Mouse (Mus musculus): ENCODE measurements around the gene Gga1. TPM values are rescaled to one million over a fixed set of nuclear protein-coding genes. Genes with fewer than 3 reads are reported as not detected.

Gga1 gene
- polyA plus RNA-seq, 1 experiment from 2014 or later = 14.8 TPM

DNA sequence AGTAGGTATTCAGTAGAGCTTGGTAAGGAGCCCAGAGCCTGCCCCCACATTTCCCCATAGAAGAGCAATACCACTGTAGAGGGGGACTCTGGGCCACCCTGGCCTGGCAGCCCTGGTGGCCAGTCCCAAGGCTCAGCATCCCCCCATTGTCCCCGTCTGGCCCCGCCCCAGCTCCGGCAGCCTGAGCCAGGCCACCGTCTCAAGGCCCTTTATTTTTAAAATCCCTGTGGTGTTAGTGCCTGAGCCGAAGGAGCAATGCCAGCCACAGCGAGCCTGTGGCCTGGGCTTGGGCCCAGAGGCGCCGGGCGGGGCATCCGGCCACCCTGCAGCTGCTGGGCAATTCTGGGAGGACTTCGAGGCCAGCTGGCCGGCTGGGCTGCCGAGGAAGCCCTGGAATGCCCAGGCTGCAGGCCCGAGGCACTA lies 44.3 kb upstream of the Gga1 start:
- 50% methylated on average over 14 of the region's 14 CpGs for WGBS (ENCODE audit: insufficient replicate concordance)
- no peaks in the 10 kb centered on the region for H3K9me3 ChIP-seq (ENCODE audit: low read length)
- H3K36me3 ChIP-seq (replicated peaks; ENCODE audit: insufficient read depth, low read length) = no peaks in the 10 kb centered on the region
- peak overlapping the region; percentile 83 for H3K27ac ChIP-seq (ENCODE audit: low read depth)
- H3K4me2 ChIP-seq (ENCODE audit: low read depth, low read length) = 0 out of 2 replicates have a peak overlapping the region, but pooled peaks have one; percentile 10
- ATAC-seq (peak; percentile 28), DNase-seq (peak; percentile 36)
- no peak overlapping the region for H3K4me3 ChIP-seq (ENCODE audit: low read depth, low read length)
- peaks cover 25% of the 10 kb centered on the region for H3K4me1 ChIP-seq (ENCODE audit: insufficient read depth)
- TF ChIP-seq CTCF (IDR thresholded peaks at IDR 0.05; ENCODE audit: low read depth) (no peak), EP300 (IDR thresholded peaks at IDR 0.05; ENCODE audit: low read depth) (no peak)
- no peaks in the 10 kb centered on the region for H3K27me3 ChIP-seq (ENCODE audit: insufficient read depth, low read length)
- no peak overlapping the region for H3K9ac ChIP-seq (replicated peaks)

DNA sequence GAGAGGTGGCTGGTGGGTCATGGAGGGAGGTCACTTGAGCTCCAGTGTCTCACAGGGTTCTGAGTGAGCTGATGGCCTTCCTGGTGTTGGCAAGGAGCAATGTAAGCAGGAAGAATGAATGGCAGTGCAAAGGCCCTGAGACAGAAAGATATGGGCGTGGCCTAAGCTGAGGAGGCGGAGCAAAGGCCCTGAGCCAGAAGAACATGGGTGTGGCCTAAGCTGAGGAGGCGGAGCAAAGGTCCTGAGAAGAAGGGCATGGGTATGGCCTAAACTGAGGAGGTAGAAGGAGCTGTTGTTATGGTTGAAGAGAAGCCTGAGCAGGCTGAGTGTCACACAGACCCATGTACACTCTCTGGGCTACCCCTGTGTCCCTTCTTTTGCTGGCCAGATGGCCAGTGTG lies 43.4 kb upstream of the Gga1 start:
- H3K9me3 ChIP-seq (ENCODE audit: low read length) = no peaks in the 10 kb centered on the region
- peak overlapping the region; percentile 51; the same call in 1 of the 2 replicates for H3K27ac ChIP-seq (ENCODE audit: low read depth)
- H3K4me1 ChIP-seq (ENCODE audit: insufficient read depth) = peaks cover 25% of the 10 kb centered on the region
- TF ChIP-seq CTCF (IDR thresholded peaks at IDR 0.05; ENCODE audit: low read depth) (no peak), EP300 (IDR thresholded peaks at IDR 0.05; ENCODE audit: low read depth) (no peak)
- no peak overlapping the region for H3K4me3 ChIP-seq (ENCODE audit: low read depth, low read length)
- 64% methylated on average over 3 of the region's 3 CpGs for WGBS (ENCODE audit: insufficient replicate concordance)
- H3K4me2 ChIP-seq (ENCODE audit: low read depth, low read length) = no peak overlapping the region
- DNase-seq (peak; percentile 39), ATAC-seq (no peak)
- H3K9ac ChIP-seq (replicated peaks) = no peak overlapping the region
- no peaks in the 10 kb centered on the region for H3K27me3 ChIP-seq (ENCODE audit: insufficient read depth, low read length)
- H3K36me3 ChIP-seq (replicated peaks; ENCODE audit: insufficient read depth, low read length) = no peaks in the 10 kb centered on the region

DNA sequence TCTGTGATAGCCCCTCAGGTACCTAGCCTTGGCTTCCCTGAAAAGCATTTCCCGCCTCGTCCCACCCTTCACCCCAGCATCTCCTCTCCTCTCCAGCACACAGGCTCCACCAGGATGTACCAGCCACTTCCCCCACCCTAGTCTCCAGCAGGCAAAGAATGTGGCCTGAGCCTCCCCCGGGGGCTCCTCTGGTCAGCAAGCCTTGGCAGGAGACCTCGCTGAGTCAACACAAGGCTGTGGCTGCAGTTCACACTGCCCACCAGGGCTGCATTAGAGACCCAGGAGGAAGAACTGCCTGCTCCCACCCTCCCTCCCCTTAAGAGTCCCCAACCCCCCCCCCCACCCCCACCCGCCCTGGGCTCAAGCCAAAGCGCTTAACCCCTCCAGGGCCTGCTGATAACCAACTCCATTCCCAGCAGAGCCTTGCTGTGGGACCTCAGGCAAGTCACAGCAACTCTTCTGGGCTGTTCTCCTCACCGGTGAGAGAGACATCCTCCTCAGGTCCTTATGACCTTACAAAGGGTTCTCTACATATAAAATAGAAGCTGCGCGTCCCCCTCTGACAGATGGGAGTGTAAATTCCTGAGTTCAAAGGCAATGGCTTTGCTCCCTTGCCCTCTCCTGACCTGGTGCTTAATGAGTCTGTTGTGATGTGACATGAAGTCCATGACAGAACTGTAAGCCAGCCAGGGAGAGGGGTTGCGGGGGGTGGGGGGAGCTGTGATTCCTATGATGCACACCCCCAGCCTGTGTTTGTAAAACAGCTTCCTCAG lies 42.6 kb upstream of the Gga1 start:
- TF ChIP-seq EP300 (IDR thresholded peaks at IDR 0.05; ENCODE audit: low read depth) (no peak), CTCF (IDR thresholded peaks at IDR 0.05; ENCODE audit: low read depth) (0 out of 2 replicates have a peak, but pooled peaks have one; percentile 1)
- 51% methylated on average over 10 of the region's 10 CpGs for WGBS (ENCODE audit: insufficient replicate concordance)
- Histone ChIP-seq H3K4me3 (ENCODE audit: low read depth, low read length) (no peak overlapping the region), H3K27me3 (ENCODE audit: insufficient read depth, low read length) (no peaks in the 10 kb centered on the region), H3K4me1 (ENCODE audit: insufficient read depth) (peaks cover 25% of the 10 kb centered on the region), H3K9me3 (ENCODE audit: low read length) (no peaks in the 10 kb centered on the region), H3K9ac (replicated peaks) (no peak overlapping the region), H3K4me2 (ENCODE audit: low read depth, low read length) (no peak overlapping the region), H3K36me3 (replicated peaks; ENCODE audit: insufficient read depth, low read length) (no peaks in the 10 kb centered on the region), H3K27ac (ENCODE audit: low read depth) (peak overlapping the region; percentile 75)
- no peak for DNase-seq
- no peak for ATAC-seq

DNA sequence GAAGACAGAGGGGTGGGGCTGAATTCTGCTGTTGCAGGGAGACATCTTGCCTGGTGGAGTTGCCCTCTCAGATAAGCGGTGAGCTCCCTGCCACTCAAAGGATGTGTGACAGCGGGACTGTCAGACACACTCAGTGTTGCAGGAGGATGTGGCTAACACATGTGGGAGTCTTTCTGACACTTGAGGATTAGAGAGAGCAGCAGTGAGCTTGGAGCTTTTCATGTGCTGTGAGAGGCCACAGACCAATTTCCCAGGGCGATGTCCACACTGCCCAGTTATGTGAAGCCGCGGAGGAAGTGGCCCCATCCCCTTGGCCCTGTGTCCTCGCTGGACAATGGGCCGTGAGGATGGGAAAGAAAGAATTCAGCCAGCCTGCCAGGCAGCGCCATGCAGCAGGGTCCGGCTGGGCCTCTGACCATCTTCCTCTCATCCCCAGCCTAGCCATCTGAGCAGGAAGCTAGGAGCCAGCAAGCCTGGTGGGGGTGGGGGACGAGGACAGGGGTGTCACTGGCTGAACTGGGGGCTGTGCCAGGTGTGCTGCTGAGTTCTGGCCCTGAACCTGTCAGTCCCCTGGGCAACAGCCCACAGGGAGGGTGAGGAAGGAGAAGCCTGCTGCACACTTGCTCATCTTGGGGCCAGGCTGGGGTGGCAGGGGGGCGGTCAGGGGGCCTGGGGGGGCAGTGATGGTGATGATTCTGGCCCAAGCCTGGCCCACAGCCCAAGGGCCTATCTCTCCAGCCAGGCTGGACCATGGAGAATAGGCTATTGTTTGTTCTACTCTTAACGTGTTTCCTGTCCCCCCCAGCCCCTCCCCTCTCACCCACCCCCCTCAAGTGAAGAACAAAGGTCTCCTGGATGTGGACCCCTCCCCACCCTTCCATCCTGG lies 41.5 kb upstream of the Gga1 start:
- Histone ChIP-seq H3K4me1 (ENCODE audit: insufficient read depth) (peaks cover 30% of the 10 kb centered on the region), H3K27me3 (ENCODE audit: insufficient read depth, low read length) (no peaks in the 10 kb centered on the region)

DNA sequence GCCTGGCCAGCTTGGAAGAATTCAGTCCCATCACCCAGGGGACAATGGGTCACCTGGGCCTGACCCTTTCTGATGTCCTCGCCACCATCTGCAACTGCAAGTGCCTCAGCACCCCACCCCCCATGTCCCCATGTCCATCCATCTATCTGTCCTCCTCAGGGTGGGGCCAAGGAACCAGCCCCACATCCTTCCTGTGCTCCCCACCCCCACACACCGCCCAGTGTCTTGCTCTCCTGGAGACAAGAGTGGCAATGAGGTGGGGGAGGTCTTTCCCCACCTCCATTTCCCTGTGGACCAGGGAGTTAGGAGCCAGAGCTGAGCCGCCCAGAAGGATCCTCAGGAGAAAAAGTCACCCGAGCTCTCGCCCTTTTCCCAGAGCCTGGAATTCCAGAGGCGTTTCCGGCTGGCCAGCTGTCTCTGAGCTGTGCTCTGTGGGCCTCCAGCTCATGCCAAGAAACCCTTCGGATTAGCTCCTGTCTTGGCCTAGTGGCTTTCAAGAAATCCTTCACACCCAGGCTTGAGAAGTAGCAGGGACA lies 40.8 kb upstream of the Gga1 start:
- TF ChIP-seq CTCF (IDR thresholded peaks at IDR 0.05; ENCODE audit: low read depth) (no peak), EP300 (IDR thresholded peaks at IDR 0.05; ENCODE audit: low read depth) (no peak)
- peaks cover 32% of the 10 kb centered on the region for H3K4me1 ChIP-seq (ENCODE audit: insufficient read depth)
- H3K27me3 ChIP-seq (ENCODE audit: insufficient read depth, low read length) = no peaks in the 10 kb centered on the region
- no peak overlapping the region for H3K4me3 ChIP-seq (ENCODE audit: low read depth, low read length)
- H3K36me3 ChIP-seq (replicated peaks; ENCODE audit: insufficient read depth, low read length) = no peaks in the 10 kb centered on the region
- no peak overlapping the region for H3K4me2 ChIP-seq (ENCODE audit: low read depth, low read length)
- no peak overlapping the region for H3K9ac ChIP-seq (replicated peaks)
- no peaks in the 10 kb centered on the region for H3K9me3 ChIP-seq (ENCODE audit: low read length)
- DNase-seq = no peak
- ATAC-seq = no peak
- peak overlapping the region; percentile 75 for H3K27ac ChIP-seq (ENCODE audit: low read depth)
- 74% methylated on average over 8 of the region's 8 CpGs for WGBS (ENCODE audit: insufficient replicate concordance)

More for the DNA sequence above, 41.5 kb upstream of the Gga1 start:
- TF ChIP-seq EP300 (IDR thresholded peaks at IDR 0.05; ENCODE audit: low read depth) = no peak
- no peak for TF ChIP-seq CTCF (IDR thresholded peaks at IDR 0.05; ENCODE audit: low read depth)
- ATAC-seq = no peak
- Histone ChIP-seq H3K36me3 (replicated peaks; ENCODE audit: insufficient read depth, low read length) (no peaks in the 10 kb centered on the region), H3K4me2 (ENCODE audit: low read depth, low read length) (no peak overlapping the region), H3K27ac (ENCODE audit: low read depth) (peak overlapping the region; percentile 75), H3K9ac (replicated peaks) (no peak overlapping the region), H3K9me3 (ENCODE audit: low read length) (no peaks in the 10 kb centered on the region), H3K4me3 (ENCODE audit: low read depth, low read length) (no peak overlapping the region)
- no peak for DNase-seq
- WGBS (ENCODE audit: insufficient replicate concordance) = 19% methylated on average over 12 of the region's 12 CpGs

DNA sequence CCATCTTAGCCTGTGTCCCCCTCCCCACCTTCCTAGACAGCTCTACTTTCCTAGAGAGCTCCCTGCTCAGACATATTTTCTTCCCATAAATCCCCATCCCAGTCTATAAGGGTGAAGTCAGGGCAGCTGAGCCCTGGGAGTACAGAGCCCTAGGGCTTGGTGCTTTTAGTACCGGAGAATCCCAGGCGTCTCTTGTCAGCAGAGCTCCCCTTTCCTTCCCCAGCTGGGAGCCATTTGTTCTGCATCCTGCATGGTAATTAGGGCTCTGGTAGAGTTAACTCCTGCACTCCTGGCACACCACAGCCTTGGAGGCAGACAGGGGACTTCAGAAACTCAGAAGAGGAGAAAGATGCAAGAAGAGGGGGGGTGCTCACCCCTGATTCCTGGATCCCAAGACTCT lies 37.2 kb upstream of the Gga1 start:
- Histone ChIP-seq H3K4me1 (ENCODE audit: insufficient read depth) (peaks cover 19% of the 10 kb centered on the region), H3K36me3 (replicated peaks; ENCODE audit: insufficient read depth, low read length) (no peaks in the 10 kb centered on the region), H3K9ac (replicated peaks) (no peak overlapping the region), H3K9me3 (ENCODE audit: low read length) (no peaks in the 10 kb centered on the region), H3K27me3 (ENCODE audit: insufficient read depth, low read length) (peaks cover 16% of the 10 kb centered on the region), H3K27ac (ENCODE audit: low read depth) (no peak overlapping the region), H3K4me2 (ENCODE audit: low read depth, low read length) (no peak overlapping the region), H3K4me3 (ENCODE audit: low read depth, low read length) (no peak overlapping the region)
- TF ChIP-seq EP300 (IDR thresholded peaks at IDR 0.05; ENCODE audit: low read depth) = no peak
- TF ChIP-seq CTCF (IDR thresholded peaks at IDR 0.05; ENCODE audit: low read depth) = no peak
- ATAC-seq = no peak
- WGBS (ENCODE audit: insufficient replicate concordance) = 45% methylated on average over 2 of the region's 2 CpGs
- no peak for DNase-seq
